Mouse (Mus musculus): Measurements from ENCODE around the gene Tmem131l.
"Not testable (repeated sequence)": the region's sequence is repeated elsewhere in the genome, so short reads cannot be mapped to it uniquely, and the experiment has no call there.

Gene Tmem131l

DNA sequence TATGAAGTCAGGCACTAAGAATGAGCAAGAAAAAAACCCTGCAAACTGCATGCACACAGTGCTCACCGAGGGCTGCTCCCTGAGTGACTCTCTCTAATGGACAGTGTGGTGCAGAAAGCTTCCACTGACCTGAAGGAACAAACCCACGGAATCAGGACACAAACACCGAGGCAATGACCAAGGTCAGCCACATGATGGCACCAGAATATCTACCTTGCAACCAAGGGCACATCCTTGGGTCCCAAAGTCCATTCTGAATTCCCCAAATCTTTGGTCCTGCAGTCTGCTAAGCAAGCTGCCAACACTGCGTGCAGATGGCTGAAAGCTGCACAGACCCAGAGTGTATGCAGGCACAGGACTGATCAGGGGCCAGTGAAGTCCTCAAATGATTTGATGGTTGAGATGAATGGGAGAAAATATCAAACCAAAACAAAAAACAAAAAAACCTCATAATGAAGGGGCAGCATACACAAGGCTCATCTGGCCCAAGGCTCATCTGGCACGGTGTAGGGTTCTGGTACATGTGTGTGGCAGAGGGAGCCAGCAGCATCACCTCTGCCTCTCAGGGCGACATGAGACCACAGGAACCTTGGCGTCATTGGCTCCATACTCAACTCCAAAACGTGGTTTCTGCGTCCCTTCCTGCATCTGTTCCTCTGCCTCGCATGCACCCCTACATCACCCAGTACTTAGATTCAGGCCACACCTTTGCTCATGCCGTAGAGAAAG, 124.0 kb downstream of the Tmem131l start:
- CTCF ChIA-PET = interaction anchor here (0.5 to 0.6 kb wide), 2 partner anchors 112 to 155 kb away, joined by 3 to 4 read pairs; no protein-coding TSS in a partner anchor

DNA sequence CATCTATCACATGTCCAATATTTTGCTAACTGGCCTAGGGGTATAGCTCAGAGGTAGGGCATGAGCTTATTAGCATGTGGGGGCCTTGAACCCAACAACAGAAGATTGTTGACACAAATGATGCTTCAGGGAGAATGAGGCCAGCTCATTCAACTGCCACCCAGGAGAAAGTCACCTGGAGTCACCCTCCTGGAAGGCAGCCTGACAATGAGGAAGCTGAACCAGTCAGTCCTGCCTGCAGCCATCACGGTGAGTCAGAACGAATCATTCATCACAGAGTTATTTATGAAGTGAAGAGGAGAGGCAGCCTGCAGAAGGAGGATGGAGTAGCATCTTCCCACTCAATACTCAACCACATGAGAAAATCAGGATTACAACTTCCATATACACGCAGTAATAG, 124.9 kb downstream of the Tmem131l start:
- CTCF ChIA-PET = no interaction called here

DNA sequence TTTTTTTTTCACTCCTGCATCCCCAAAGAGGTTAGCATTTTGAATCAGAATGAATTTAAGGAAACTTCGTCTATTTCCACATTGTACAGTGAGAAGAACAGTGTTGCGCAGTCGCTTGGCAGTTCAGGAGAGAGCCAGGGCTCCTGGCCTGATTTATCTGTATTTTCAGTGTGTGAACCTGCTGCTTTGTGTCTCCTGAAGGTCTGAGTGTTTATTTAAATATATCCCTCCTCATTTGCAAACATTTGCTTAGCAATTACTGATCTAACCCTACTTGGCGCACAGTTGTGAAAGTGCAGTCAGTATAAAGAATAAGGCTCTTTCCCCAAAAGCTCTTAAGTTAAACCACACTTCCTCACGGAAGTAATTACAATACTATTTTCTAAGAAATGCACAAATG, 129.3 kb downstream of the Tmem131l start:
- CTCF ChIA-PET = no interaction called here

DNA sequence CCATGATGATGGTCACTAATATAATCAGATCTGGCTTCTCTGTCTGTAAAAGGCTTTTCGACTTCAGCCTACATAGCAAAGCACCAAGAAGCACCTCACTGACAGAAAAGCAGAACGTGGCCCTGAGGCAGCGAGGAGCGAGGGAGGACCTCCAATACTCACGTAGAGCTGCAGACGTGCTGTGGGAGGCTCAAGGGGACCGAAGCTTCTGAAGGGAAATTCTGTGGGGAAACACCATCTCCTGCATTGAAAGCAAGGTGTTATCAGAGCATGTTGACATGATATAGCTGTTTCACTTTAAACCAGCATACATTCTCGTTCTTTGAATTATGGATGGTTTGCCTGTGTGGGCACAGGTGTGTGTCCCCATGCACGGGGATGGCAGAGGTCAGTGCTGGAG, 133.8 kb downstream of the Tmem131l start:
- CTCF ChIA-PET = no interaction called here

DNA sequence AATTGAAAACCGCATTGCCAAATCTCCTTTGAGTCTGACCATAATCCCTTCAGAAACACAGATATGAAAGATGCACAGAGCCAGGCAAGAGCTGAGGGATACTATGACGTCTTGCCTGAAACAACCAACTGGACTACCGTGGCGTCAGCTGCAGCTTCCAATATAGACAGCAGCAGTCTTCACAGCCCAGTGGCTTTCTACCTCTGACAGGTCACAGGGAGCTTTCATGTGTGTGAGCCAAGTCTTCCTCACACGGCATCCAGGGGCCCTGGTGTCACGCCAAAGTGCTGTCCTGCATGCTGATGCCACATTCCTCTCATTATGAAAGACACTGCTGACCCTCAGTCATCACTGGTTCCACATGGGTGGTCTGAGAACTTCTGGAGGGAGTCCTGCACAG, 134.8 kb downstream of the Tmem131l start:
- CTCF ChIA-PET = no interaction called here

DNA sequence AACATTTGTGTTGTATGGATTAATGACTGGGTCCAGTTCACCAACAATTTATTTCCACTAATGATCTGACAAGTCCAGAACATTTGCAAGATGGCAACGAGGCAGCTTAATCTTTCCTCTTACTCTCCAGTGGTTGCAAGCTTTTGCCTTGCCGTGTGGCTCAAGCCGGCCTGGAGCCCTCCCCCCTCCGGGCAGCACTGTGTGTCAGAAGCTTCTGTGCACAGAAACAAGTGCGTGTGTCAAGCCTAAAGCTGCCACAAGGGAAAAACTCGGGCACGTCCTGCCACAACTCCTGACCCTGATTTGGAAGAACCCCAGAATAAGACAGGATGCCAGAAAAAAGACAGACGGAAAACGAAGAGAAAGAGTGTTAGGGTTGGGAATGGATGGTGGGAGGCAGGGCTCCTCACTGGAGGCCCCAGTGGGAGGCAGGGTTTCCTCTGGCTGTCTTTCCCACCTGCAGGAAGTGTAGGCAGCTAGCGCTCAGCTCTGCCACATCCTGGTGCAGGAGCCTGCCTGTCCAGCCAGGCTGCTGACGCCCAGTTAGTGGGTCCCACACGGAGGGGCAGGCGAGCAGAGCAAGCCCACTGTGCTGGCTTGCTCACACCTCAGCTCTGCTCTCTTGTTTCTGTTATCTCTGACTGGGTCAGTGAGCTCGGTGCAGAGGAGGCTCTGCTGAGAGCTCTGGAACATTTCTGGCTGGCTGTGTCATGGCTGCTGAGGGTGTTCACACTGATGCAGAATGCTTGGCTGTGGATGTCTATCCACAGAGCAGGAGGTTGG, 135.6 kb downstream of the Tmem131l start:
- CTCF ChIA-PET = no interaction called here

DNA sequence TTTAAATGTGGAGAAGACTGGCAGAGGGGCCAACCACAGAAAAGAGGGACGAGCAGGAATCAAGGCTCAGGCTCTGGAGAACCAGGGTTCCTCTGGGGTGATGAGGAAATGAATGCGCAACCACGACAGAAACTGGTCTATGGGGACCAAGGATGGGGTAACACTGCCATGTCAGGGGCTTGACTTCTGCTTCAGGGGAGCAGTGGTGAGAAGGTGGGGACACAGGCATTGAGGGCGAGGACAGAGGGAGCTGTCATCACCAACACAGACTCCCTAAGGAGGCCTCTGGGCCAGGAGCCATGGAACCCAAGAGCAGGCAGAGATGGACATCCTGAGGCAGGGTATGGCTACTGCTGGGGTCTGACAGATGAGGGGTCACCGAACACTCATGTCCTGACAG, 137.0 kb downstream of the Tmem131l start:
- CTCF ChIA-PET = no interaction called here

DNA sequence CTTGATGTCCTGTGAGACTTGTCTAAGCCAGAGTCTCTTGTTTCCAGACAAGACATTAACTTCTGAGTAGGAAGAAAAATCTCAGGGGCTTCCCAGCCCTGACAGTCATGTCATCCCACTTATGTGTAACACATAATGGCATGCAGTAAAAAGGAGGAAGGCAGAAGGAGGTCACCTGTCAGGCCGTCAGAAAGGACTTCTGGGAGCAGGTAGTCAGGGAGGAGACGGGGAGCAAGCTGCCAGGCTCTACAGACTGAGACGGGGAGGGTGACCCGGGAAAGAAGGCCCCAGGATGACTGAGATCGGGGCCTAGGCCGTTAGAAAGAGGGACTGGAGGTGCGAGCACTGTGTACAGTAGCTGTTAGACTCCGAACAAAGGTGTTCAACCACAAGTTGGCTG, 137.5 kb downstream of the Tmem131l start:
- CTCF ChIA-PET = no interaction called here

DNA sequence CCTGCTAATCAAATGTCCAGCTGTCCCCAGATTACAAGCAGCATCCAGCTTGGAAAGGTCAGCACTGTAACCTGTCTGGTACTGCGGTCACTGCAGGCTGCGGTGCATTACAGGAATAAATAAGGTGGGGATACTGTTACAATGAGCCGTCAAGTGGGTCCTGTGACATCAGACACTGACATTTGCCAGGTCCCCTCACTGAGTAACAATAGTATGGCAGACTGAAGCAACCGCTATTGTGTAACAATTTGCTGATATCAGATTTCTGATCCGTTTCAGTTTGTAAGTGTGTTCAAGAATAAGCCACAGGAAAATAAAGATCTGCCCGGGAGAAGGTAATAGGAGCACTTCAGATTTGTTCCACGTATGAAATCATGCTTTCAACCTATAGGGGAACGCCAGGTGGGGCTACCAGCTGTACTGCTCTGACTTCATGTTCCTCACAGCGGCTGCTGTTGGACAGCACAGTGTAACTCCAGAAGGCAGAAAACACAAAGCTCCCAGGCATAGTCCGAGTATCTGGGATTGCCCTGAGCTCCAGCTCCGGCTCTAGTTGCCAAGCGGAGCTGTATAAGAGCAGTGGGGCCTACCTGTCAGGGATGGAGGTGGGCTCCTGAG, 139.1 kb downstream of the Tmem131l start:
- CTCF ChIA-PET = interaction anchor here (0.5 kb wide), 1 partner anchor 456 kb away, joined by 7 read pairs; no protein-coding TSS in a partner anchor

DNA sequence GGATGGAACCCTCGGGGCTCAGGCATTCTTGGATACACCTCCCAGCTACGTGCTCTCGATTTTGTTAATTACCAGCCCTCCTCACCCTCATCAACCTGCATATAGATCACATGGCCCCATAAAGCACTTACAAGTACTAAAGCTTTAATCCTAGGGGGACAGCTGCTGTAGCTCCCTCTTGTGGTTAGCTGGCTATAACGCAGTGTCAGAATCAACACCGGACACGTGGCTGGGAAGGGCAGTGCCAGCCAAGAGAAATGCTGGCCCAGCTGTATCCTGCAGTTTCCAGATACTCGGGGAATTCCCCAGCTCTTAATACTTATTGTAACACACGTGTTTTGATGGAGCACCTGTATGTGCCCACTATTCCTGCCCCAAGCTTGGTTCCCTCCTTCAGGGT, 140.4 kb downstream of the Tmem131l start:
- CTCF ChIA-PET = no interaction called here

DNA sequence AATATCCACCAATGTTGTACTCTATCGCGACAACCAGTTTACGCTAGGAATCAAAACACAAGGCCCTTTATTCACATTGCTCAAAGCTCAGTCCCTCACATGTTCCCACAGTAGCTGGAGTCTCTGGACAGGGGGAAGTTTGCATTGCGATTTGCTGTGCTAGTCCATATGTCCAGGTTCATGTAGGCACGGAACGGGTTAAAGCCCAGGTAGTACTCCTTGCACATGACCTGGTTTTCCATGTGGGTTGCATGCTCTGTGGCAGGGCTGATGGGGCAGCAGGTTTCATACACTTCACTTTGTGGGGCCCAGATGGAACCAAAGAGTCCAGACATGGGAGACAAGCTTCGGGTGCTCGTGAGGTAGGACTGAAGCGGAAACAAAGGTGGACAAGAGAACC, 141.7 kb downstream of the Tmem131l start:
- CTCF ChIA-PET = no interaction called here

DNA sequence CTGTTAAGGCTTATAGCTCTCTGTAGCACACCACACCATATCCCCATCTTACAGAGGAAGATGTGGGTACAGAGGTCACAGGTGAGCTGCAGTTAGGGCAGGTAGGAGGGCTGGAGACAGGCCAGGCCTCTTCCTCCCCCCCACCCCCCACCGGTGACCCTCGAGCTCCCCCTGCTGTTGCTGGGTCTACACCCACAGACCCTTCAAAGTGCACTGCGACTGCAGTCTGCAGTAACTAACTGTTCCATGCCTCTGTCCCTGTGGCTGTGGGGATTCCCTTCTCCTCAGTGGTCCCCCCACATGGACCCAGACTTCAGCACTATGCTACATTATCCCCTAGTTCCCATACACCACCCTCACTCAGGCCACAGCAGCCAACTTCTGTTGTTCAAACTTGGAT, 144.2 kb downstream of the Tmem131l start:
- CTCF ChIA-PET = interaction anchor here (1.0 to 1.2 kb wide), 3 partner anchors 55 to 107 kb away, joined by 3 read pairs; partner anchors contain the start of gene Tlr2

DNA sequence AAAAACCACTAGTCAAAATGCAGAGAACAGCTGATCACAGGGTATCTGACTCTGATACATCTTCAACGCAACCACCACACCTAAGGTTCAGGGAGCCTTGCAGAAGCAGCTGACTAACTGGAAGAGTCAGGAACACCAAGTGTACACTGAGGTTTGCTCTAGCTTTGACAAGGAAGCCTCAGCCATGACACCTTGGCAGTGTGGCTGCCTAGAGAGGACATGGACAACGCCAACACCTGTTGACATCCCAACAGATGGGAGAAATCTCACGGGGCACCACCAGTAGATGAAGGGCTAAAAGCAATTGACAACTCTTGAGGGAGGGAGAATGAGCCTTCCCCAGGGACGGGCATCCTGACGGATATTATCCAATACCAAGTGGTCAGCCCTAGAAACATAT, 144.9 kb downstream of the Tmem131l start:
- CTCF ChIA-PET = interaction anchor here (1.0 to 1.2 kb wide), 2 partner anchors 54 to 106 kb away, joined by 3 read pairs; partner anchors contain the start of gene Tlr2

DNA sequence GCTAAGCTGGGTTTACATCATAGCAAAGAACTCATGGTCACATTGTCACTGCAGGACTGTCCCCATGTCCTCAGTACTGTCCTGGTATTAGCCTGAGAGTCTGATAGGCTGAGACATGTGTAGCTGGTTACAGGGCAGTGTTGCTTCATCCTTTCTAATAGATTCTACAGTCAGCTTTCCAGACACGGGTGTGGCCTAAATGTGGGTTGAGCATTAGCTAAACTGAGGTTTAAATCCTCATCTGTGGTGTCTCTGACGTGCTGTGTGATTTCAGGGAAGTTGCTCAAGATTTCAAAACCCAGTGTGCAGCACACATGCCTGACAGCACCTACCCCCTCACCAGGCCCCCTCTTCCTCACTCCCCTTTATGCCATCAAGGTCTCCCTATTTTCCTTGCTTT, 154.8 kb downstream of the Tmem131l start:
- CTCF ChIA-PET = no interaction called here

DNA sequence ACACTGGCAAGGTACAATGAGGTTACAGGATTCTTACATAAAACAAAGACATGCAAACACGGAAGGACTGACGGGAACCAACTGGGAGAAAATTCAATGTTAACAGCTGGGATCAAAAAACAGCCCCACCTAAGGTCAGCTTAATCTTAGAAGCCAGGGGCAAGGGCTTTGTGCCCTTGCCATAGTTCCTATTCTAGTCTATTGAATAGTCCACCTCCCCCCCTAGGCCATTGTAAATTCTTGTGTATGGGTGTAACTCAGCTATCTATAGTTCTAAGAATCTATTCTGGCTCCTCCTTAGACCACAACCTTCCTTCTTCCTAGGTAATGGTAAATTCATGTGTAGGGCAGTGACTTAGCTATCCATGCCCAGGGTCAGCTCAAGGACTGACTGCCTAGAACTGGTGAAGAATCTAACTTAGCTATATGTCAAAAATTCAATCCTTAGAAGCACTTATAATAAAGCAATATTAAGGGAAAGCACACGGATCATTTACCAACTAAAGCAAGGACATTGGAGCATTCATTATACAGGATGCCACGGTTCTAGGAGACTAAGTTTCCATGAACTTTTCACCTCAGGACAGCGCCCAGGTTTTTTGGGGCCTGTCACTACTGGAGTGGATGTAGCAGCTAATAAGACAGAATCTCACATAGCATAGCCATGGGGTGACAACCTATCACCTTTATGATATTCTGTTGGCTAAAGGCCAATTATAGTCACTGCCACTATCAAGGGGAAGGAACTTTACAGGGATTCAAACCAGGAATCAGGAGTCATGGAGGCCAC, 160.5 kb downstream of the Tmem131l start:
- CTCF ChIA-PET = not testable (repeated sequence)

DNA sequence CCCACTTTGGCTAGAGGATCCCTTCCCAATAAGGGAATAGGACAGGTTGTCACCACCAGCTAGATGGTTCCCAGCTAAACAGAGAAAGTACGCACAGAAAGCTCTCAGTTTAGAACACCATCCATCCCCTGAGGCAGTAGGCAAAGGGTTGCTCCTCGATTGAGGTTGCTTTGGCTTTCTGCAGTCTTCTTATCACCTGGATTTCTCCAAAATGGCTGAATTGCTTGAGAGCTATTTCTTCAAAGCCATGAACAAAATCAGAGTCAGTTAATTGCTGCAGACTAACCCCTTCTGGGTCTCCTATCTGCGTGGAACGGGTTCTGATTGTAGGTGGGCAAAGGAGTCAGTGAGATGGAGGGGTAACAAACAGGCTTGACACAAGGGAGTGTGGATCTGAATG, 161.2 kb downstream of the Tmem131l start:
- CTCF ChIA-PET = no interaction called here

DNA sequence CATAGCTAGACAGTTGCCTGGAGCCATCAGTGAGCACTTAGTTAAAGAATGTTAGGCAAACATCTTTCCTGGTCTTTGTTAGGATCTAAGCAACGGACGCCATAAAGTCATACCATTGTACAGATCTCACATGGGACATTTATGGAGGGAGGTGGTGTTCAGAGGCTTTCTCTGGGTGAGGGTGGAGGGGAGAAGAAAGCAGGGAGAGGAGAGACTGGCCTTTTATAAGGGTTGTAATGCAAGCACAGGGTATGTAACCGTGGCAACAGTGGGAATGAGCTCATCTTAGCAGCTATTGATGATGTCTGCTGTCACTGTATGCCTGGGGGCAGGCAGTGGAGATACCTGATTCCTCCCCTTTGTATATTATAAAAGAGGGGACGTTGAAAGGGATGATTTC, 163.7 kb downstream of the Tmem131l start:
- CTCF ChIA-PET = no interaction called here

DNA sequence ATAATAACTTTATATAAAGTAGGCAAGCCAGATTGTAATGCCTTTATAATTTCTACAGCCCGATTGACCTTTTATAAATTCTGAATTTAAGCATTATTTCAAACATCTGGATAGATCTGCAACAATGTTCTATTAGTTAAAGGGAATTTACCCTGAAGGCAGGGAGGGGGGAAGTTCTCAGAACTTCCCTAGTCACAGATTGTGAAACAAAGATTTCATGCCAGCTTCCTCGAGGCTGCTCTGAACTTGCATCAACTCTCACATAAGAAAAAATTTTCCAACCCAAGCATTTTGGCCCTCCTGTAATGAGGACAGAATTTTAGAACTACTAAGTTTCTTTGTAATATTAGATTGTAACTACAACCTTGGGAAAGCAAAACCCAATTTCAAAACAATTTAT, 164.9 kb downstream of the Tmem131l start:
- CTCF ChIA-PET = not testable (repeated sequence)

DNA sequence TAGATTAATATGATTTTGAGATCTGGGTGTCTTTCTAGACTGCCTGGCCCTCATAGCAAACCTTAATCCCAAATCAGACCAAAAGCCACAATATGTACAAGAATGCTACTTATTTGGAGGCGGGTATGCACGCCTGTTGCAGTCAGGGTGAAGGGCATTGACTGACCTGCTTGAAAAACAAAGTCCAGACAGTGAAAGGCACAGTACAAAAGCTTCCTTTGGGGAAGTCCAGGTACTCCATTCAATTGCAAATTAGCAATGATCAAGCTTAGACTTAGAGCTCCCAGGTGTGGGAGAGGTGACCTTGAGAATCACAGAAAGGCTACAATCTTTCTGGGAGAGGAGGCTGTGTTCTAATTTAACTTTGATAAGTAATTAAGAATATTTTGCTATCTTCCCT, 167.1 kb downstream of the Tmem131l start:
- CTCF ChIA-PET = not testable (repeated sequence)

DNA sequence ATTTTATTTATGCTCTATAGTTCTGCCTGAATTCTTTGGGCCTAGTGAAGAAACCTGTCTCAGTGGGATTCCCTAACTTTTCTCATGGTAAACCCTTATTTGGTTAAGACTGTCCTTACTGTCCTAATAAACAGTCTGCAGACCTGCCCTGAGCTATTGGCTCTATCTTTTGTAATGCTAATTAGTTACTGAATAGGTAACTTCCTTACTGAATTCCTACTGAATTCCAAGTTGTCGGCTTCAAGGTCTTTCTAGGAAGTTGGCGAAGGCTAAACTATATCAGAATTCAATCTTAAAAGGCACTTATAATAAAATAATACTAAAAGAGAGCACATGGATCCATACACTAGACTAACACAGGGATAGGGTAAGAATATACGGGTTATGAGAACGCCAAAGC, 168.0 kb downstream of the Tmem131l start:
- CTCF ChIA-PET = not testable (repeated sequence)

DNA sequence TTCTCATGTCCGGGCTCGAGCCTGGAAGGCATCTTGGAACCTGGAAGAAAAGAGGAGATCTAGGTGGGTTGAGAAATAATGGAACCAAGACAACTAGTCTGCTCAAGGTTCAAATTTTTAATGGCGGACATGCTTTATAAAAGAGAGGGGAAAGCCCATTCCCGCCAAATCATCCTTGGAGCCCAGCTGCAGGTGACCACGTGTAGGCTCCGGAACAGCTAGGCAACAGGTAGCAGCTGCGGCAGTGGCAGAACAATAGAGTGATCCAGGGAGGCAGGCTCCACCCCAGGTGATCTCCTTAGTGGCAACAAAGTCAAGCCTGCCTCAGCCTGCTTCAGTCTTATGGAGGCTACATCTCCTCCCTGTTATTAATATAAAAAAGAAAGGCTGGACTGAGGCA, 168.4 kb downstream of the Tmem131l start:
- CTCF ChIA-PET = interaction anchor here (0.7 to 0.9 kb wide), 2 partner anchors 76 to 162 kb away, joined by 3 read pairs; no protein-coding TSS in a partner anchor

DNA sequence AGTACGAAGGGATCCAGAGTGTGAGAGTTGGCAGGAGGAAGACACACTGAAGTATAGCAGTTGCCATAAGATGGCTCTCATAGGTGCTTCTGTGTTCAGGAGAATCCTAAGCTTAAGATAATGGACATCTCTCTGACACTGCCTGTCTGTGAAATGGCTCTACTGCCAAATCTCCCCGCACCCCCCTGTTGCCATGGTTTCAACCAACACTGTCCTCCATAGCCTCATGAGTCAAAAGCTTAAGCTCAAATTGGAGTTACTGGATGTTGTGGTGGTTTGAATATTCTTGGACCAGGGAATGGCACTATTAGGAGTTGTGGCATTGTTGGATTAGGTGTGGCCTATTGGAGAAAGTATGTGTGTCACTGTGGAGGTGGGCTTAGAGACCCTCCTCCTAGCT, 170.2 kb downstream of the Tmem131l start:
- CTCF ChIA-PET = no interaction called here

Data from spleen, embryonic (tissue).